Mouse (Mus musculus) CH12.LX (cell line): ENCODE data around the gene Ppm1n. TPM values are rescaled to one million over a fixed set of nuclear protein-coding genes. Genes with fewer than 3 reads are reported as not detected.

Source experiments
- DNase-seq: peaks from one replicate; pipeline ENCODE4 v3.0.0-alpha.2; 2013; ENCODE audit errors: extremely low read depth
- H3K27ac ChIP-seq: 2 replicates; pipeline ENCODE4 v1.5.1; 2012; ENCODE audit warnings: low read depth, mild to moderate bottlenecking, control low read depth, moderate library complexity; ENCODE audit not compliant: insufficient read depth
- H3K27me3 ChIP-seq: replicated peaks from 2 replicates; pipeline ENCODE3; 2012; ENCODE audit warnings: inconsistent platforms
- H3K36me3 ChIP-seq, 2 experiments: replicated peaks in 1 of 2; 2 replicates each; pipeline versions ENCODE3 to v1.6.1; 2012; ENCODE audit warnings: inconsistent platforms in 1 of 2, low read length in 1 of 2, mild to moderate bottlenecking in 1 of 2, mixed read lengths in 1 of 2, moderate library complexity in 1 of 2; ENCODE audit not compliant: control insufficient read depth in 1 of 2, insufficient read depth in 1 of 2
- H3K4me1 ChIP-seq, 2 experiments: 2 replicates each; pipeline ENCODE4 v1.6.1; 2012; ENCODE audit warnings: inconsistent platforms in 1 of 2, moderate library complexity in 1 of 2; ENCODE audit not compliant: insufficient read depth in 2 of 2, control insufficient read depth in 1 of 2
- H3K4me2 ChIP-seq: 2 replicates; pipeline ENCODE4 v1.6.1; 2012; ENCODE audit warnings: low read depth, mild to moderate bottlenecking, control low read depth; ENCODE audit not compliant: poor library complexity, insufficient read depth, severe bottlenecking
- H3K4me3 ChIP-seq, 3 experiments: fragments of 150-350 bp in 1 of 3; sonication (generic) in 1 of 3; replicated peaks in 1 of 3; 2 replicates each; pipeline versions ENCODE3 to v1.5.1; 2011 to 2012; ENCODE audit warnings: low read depth in 2 of 3, low read length in 2 of 3, mild to moderate bottlenecking in 2 of 3, moderate library complexity in 2 of 3, control low read depth in 1 of 3, improper control_type of control experiment in 1 of 3, inconsistent platforms in 1 of 3, mixed read lengths in 1 of 3; ENCODE audit not compliant: poor library complexity in 1 of 3
- H3K79me2 ChIP-seq: replicated peaks from 2 replicates; pipeline ENCODE4 v1.6.1; 2012; ENCODE audit warnings: mild to moderate bottlenecking, moderate library complexity; ENCODE audit not compliant: control insufficient read depth, poor library complexity, insufficient read depth, severe bottlenecking; ENCODE audit errors: extremely low read depth
- H3K9ac ChIP-seq: 2 replicates; pipeline ENCODE4 v1.6.1; 2012; ENCODE audit warnings: low read depth, mild to moderate bottlenecking, control low read depth, moderate library complexity; ENCODE audit not compliant: insufficient read depth
- H3K9me3 ChIP-seq: replicated peaks from 2 replicates; pipeline ENCODE3; 2012; ENCODE audit warnings: low read length, inconsistent platforms, mixed read lengths
- ELF1 ChIP-seq: IDR thresholded peaks from 2 replicates; pipeline ENCODE4 v1.6.1; 2014; ENCODE audit warnings: low read depth, mild to moderate bottlenecking, inconsistent platforms, low read length, improper control_type of control experiment
- EP300 ChIP-seq: IDR thresholded peaks from 2 replicates; pipeline ENCODE4 v1.6.1; 2011; ENCODE audit warnings: low read length, improper control_type of control experiment
- HCFC1 ChIP-seq: IDR thresholded peaks from 2 replicates; pipeline ENCODE4 v1.6.1; 2012; ENCODE audit warnings: low read depth, mild to moderate bottlenecking, inconsistent platforms, low read length, improper control_type of control experiment
- JUN ChIP-seq: IDR thresholded peaks from 2 replicates; pipeline ENCODE4 v1.6.1; 2011; ENCODE audit warnings: low read depth, mild to moderate bottlenecking, low read length, improper control_type of control experiment, moderate library complexity; ENCODE audit not compliant: insufficient read depth
- JUND ChIP-seq: conservative IDR thresholded peaks from 2 replicates; pipeline ENCODE4 v1.6.1; 2011; ENCODE audit warnings: low read depth, low read length, improper control_type of control experiment
- MAZ ChIP-seq: IDR thresholded peaks from 2 replicates; pipeline ENCODE4 v1.6.1; 2012; ENCODE audit warnings: low read depth, mild to moderate bottlenecking, inconsistent platforms, low read length, improper control_type of control experiment, moderate library complexity
- MEF2A ChIP-seq: IDR thresholded peaks from 2 replicates; pipeline ENCODE4 v1.6.1; 2014; ENCODE audit warnings: low read depth, mild to moderate bottlenecking, inconsistent platforms, low read length, improper control_type of control experiment, borderline replicate concordance
- MYC ChIP-seq: IDR thresholded peaks from 2 replicates; pipeline ENCODE4 v1.6.1; 2011; ENCODE audit warnings: low read depth, mild to moderate bottlenecking, improper control_type of control experiment, low read length
- NELFE ChIP-seq: IDR thresholded peaks from 2 replicates; pipeline ENCODE4 v1.6.1; 2011; ENCODE audit warnings: low read depth, low read length, improper control_type of control experiment
- NRF1 ChIP-seq: IDR thresholded peaks from 2 replicates; pipeline ENCODE4 v1.6.1; 2014; ENCODE audit warnings: low read depth, mild to moderate bottlenecking, inconsistent platforms, low read length, improper control_type of control experiment, moderate library complexity
- PAX5 ChIP-seq: IDR thresholded peaks from 2 replicates; pipeline ENCODE4 v1.6.1; 2012; ENCODE audit warnings: low read length, inconsistent platforms, mixed read lengths
- ZKSCAN1 ChIP-seq: IDR thresholded peaks from 2 replicates; pipeline ENCODE4 v1.6.1; 2012; ENCODE audit warnings: low read depth, inconsistent platforms, low read length, improper control_type of control experiment, borderline replicate concordance
- ZNF384 ChIP-seq: IDR thresholded peaks from 2 replicates; pipeline ENCODE4 v1.6.1; 2012; ENCODE audit warnings: low read depth, low read length, improper control_type of control experiment, inconsistent platforms
- dilution Hi-C: fragments of 300-500 bp; cut with MboI; formaldehyde crosslinking; loops from 2 replicates; pipeline ENCODE4 v1.14.3; 2020; ENCODE audit warnings: low sequenced_read_pairs; ENCODE audit not compliant: extremely low pct_unique_long_range_greater_than_20kb, extremely low pct_ligation_motif_present
- in situ Hi-C: fragments of 300-500 bp; cut with MboI; formaldehyde crosslinking; loops from 3 replicates; pipeline ENCODE4 v1.14.3; 2019; ENCODE audit warnings: low sequenced_read_pairs, low pct_ligation_motif_present, low pct_unique_long_range_greater_than_20kb, mixed read lengths
- polyA plus RNA-seq: library from polyadenylated mRNA; unstranded; fragments of >175 nt; gene quantifications from 2 replicates; pipeline ENCODE4 v1.2.1, GENCODE M21; 2012; ENCODE audit warnings: low read depth; ENCODE audit not compliant: insufficient read length
- total RNA-seq, 2 experiments: library from RNA; depleted of rRNA; stranded (reverse); fragments of 300-350 nt in 1 of 2; fragments of >200 nt in 1 of 2; gene quantifications; 2 replicates each; pipeline ENCODE4 v1.2.3; 2012 to 2014

The Ppm1n gene
- total and polyA plus RNA-seq, 3 experiments = not detected

- TF ChIP-seq JUN (peak; percentile 15; the same call in 1 of the 2 replicates), NRF1 (peak; percentile 15), NELFE (peak; percentile 73), ZKSCAN1 (no peak), JUND (0 out of 2 replicates have a peak, but pooled peaks have one; percentile 34), ELF1 (peak; percentile 76), MAZ (peak; percentile 79; the same call in 1 of the 2 replicates), ZNF384 (no peak), MEF2A (0 out of 2 replicates have a peak, but pooled peaks have one; percentile 22), PAX5 (no peak)
- TF ChIP-seq, all 38 proteins: peak for 26
Observed at GRCm38 (mm10) chr7:19227883-19228792, 51.7 kb downstream of the Ppm1n start, which contains the start of gene Opa3 (continued).

- H3K27me3 ChIP-seq = no peaks in the 10 kb centered on the region
- TF ChIP-seq MAZ (no peak), ELF1 (peak; percentile 41), HCFC1 (no peak), EP300 (no peak; the same call in 1 of the 2 replicates), NELFE (no peak), JUN (no peak), JUND (no peak), MYC (peak; percentile 51; the same call in 1 of the 2 replicates)
- TF ChIP-seq, all 38 proteins: peak for 2
- H3K9ac ChIP-seq = peak overlapping the region; percentile 80
- dilution Hi-C loops (no loop called here), in situ Hi-C loops (no loop called here)
- H3K79me2 ChIP-seq = peaks cover 14% of the 10 kb centered on the region
- peaks cover 0 to 32% of the 10 kb centered on the region in 2 experiments; a peak in 2 of 4 replicates for H3K4me1 ChIP-seq
- no peaks in the 10 kb centered on the region for H3K9me3 ChIP-seq
- peak overlapping the region; percentile 91 for H3K27ac ChIP-seq
- H3K4me2 ChIP-seq = peak overlapping the region; percentile 70
- H3K4me3 ChIP-seq = peak overlapping the region; percentile 75 to 99 (median 92)
- peaks cover 9 to 57% of the 10 kb centered on the region in 2 experiments for H3K36me3 ChIP-seq
- DNase-seq = peak; percentile 73
Observed at GRCm38 (mm10) chr7:19226817-19227797, 52.8 kb downstream of the Ppm1n start.

Other genes starting within 250 kb of the Ppm1n start
Only the 20 nearest of the 26 such genes appear.
- gene Six5, start 185.5 kb downstream of the Ppm1n start, total RNA-seq (2012; rRNA removed) = 1.3 and 1.8 TPM in 2 replicates
- 0.16 TPM in 2 replicates for gene Six5, start 185.5 kb downstream of the Ppm1n start, total RNA-seq (2014; rRNA removed)
- gene Six5, start 185.5 kb downstream of the Ppm1n start, polyA plus RNA-seq = 0.25 and 0.33 TPM in 2 replicates
- 0.08 TPM in 1 of 2 replicates, not detected in the other for gene Gm4969, start 161.7 kb downstream of the Ppm1n start, total RNA-seq (2012; rRNA removed)
- gene Gm4969, start 161.7 kb downstream of the Ppm1n start, total RNA-seq (2014; rRNA removed) = not detected in 2 replicates
- gene Gm4969, start 161.7 kb downstream of the Ppm1n start, polyA plus RNA-seq = not detected in 2 replicates
- 11.6 and 12.5 TPM in 2 replicates for gene Fbxo46, start 160.2 kb downstream of the Ppm1n start, total RNA-seq (2012; rRNA removed)
- 3.5 and 4.0 TPM in 2 replicates for gene Fbxo46, start 160.2 kb downstream of the Ppm1n start, total RNA-seq (2014; rRNA removed)
- 4.8 and 6.1 TPM in 2 replicates for gene Fbxo46, start 160.2 kb downstream of the Ppm1n start, polyA plus RNA-seq
- 9.3 and 9.8 TPM in 2 replicates for gene Qpctl, start 130.8 kb downstream of the Ppm1n start, total RNA-seq (2012; rRNA removed)
- gene Qpctl, start 130.8 kb downstream of the Ppm1n start, total RNA-seq (2014; rRNA removed) = 5.1 and 5.2 TPM in 2 replicates
- gene Qpctl, start 130.8 kb downstream of the Ppm1n start, polyA plus RNA-seq = 9.2 and 9.6 TPM in 2 replicates
- gene Snrpd2, start 130.3 kb downstream of the Ppm1n start, total RNA-seq (2012; rRNA removed) = 348 and 408 TPM in 2 replicates
- 178 and 213 TPM in 2 replicates for gene Snrpd2, start 130.3 kb downstream of the Ppm1n start, total RNA-seq (2014; rRNA removed)
- 177 and 193 TPM in 2 replicates for gene Snrpd2, start 130.3 kb downstream of the Ppm1n start, polyA plus RNA-seq
- gene Gipr, start 113.9 kb downstream of the Ppm1n start, total RNA-seq (2012; rRNA removed) = 0.04 TPM in 1 of 2 replicates, not detected in the other
- gene Gipr, start 113.9 kb downstream of the Ppm1n start, total RNA-seq (2014; rRNA removed) = not detected in 2 replicates
- 0.11 and 0.12 TPM in 2 replicates for gene Gipr, start 113.9 kb downstream of the Ppm1n start, polyA plus RNA-seq
- 32.4 and 52.4 TPM in 2 replicates for gene Eml2, start 103.6 kb downstream of the Ppm1n start, total RNA-seq (2012; rRNA removed)
- 12.3 and 15.6 TPM in 2 replicates for gene Eml2, start 103.6 kb downstream of the Ppm1n start, total RNA-seq (2014; rRNA removed)
- gene Eml2, start 103.6 kb downstream of the Ppm1n start, polyA plus RNA-seq = 29.1 and 30.8 TPM in 2 replicates
- 0.04 and 0.08 TPM in 2 replicates for gene Gpr4, start 67.5 kb downstream of the Ppm1n start, total RNA-seq (2012; rRNA removed)
- gene Gpr4, start 67.5 kb downstream of the Ppm1n start, total RNA-seq (2014; rRNA removed) = not detected in 2 replicates
- gene Gpr4, start 67.5 kb downstream of the Ppm1n start, polyA plus RNA-seq = 0.14 and 0.31 TPM in 2 replicates
- 11.9 and 15.7 TPM in 2 replicates for gene Opa3, start 51.7 kb downstream of the Ppm1n start, total RNA-seq (2012; rRNA removed)
- gene Opa3, start 51.7 kb downstream of the Ppm1n start, total RNA-seq (2014; rRNA removed) = 8.6 and 9.4 TPM in 2 replicates
- 20.0 and 21.2 TPM in 2 replicates for gene Opa3, start 51.7 kb downstream of the Ppm1n start, polyA plus RNA-seq
- 109 and 114 TPM in 2 replicates for gene Vasp, start 8.2 kb downstream of the Ppm1n start, total RNA-seq (2012; rRNA removed)
- gene Vasp, start 8.2 kb downstream of the Ppm1n start, total RNA-seq (2014; rRNA removed) = 122 and 125 TPM in 2 replicates
- gene Vasp, start 8.2 kb downstream of the Ppm1n start, polyA plus RNA-seq = 191 and 240 TPM in 2 replicates
- 0.72 and 1.0 TPM in 2 replicates for gene Rtn2, start 2.6 kb upstream of the Ppm1n start, total RNA-seq (2012; rRNA removed)
- gene Rtn2, start 2.6 kb upstream of the Ppm1n start, total RNA-seq (2014; rRNA removed) = 0.43 and 0.56 TPM in 2 replicates
- gene Rtn2, start 2.6 kb upstream of the Ppm1n start, polyA plus RNA-seq = 0.76 and 0.80 TPM in 2 replicates
- 0.08 and 0.13 TPM in 2 replicates for gene Fosb, start 30.0 kb upstream of the Ppm1n start, total RNA-seq (2012; rRNA removed)
- gene Fosb, start 30.0 kb upstream of the Ppm1n start, total RNA-seq (2014; rRNA removed) = not detected in 2 replicates
- gene Fosb, start 30.0 kb upstream of the Ppm1n start, polyA plus RNA-seq = 0.27 and 0.56 TPM in 2 replicates
- gene Ercc1, start 64.7 kb upstream of the Ppm1n start, total RNA-seq (2012; rRNA removed) = 27.7 and 31.1 TPM in 2 replicates
- gene Ercc1, start 64.7 kb upstream of the Ppm1n start, total RNA-seq (2014; rRNA removed) = 25.3 and 26.9 TPM in 2 replicates
- gene Ercc1, start 64.7 kb upstream of the Ppm1n start, polyA plus RNA-seq = 28.2 and 29.8 TPM in 2 replicates
- gene Cd3eap, start 79.4 kb upstream of the Ppm1n start, total RNA-seq (2012; rRNA removed) = 22.6 and 33.2 TPM in 2 replicates
- 14.4 and 15.9 TPM in 2 replicates for gene Cd3eap, start 79.4 kb upstream of the Ppm1n start, total RNA-seq (2014; rRNA removed)
- 36.8 and 36.9 TPM in 2 replicates for gene Cd3eap, start 79.4 kb upstream of the Ppm1n start, polyA plus RNA-seq
- gene Ppp1r13l, start 79.7 kb upstream of the Ppm1n start, total RNA-seq (2012; rRNA removed) = 0.42 and 0.68 TPM in 2 replicates
- 0.11 TPM in 1 of 2 replicates, not detected in the other for gene Ppp1r13l, start 79.7 kb upstream of the Ppm1n start, total RNA-seq (2014; rRNA removed)
- gene Ppp1r13l, start 79.7 kb upstream of the Ppm1n start, polyA plus RNA-seq = 1.3 and 1.4 TPM in 2 replicates
- 40.6 and 43.8 TPM in 2 replicates for gene Ercc2, start 101.9 kb upstream of the Ppm1n start, total RNA-seq (2012; rRNA removed)
- gene Ercc2, start 101.9 kb upstream of the Ppm1n start, total RNA-seq (2014; rRNA removed) = 29.0 and 30.0 TPM in 2 replicates
- gene Ercc2, start 101.9 kb upstream of the Ppm1n start, polyA plus RNA-seq = 31.7 and 33.5 TPM in 2 replicates
- 3.9 and 4.4 TPM in 2 replicates for gene Klc3, start 124.0 kb upstream of the Ppm1n start, total RNA-seq (2012; rRNA removed)
- 0.17 TPM in 1 of 2 replicates, not detected in the other for gene Klc3, start 124.0 kb upstream of the Ppm1n start, total RNA-seq (2014; rRNA removed)
- gene Klc3, start 124.0 kb upstream of the Ppm1n start, polyA plus RNA-seq = not detected in 2 replicates
- 0.21 and 0.47 TPM in 2 replicates for gene Ckm, start 124.7 kb upstream of the Ppm1n start, total RNA-seq (2012; rRNA removed)
- 0.08 and 0.92 TPM in 2 replicates for gene Ckm, start 124.7 kb upstream of the Ppm1n start, total RNA-seq (2014; rRNA removed)
- not detected in 2 replicates for gene Ckm, start 124.7 kb upstream of the Ppm1n start, polyA plus RNA-seq
- gene Mark4, start 178.8 kb upstream of the Ppm1n start, total RNA-seq (2012; rRNA removed) = 5.2 and 7.3 TPM in 2 replicates
- gene Mark4, start 178.8 kb upstream of the Ppm1n start, total RNA-seq (2014; rRNA removed) = 1.7 and 1.9 TPM in 2 replicates
- 9.6 and 11.9 TPM in 2 replicates for gene Mark4, start 178.8 kb upstream of the Ppm1n start, polyA plus RNA-seq
- gene Exoc3l2, start 183.3 kb upstream of the Ppm1n start, total RNA-seq (2012; rRNA removed) = 0.08 TPM in 2 replicates
- gene Exoc3l2, start 183.3 kb upstream of the Ppm1n start, total RNA-seq (2014; rRNA removed) = not detected in 2 replicates
- gene Exoc3l2, start 183.3 kb upstream of the Ppm1n start, polyA plus RNA-seq = not detected in 2 replicates